Mouse (Mus musculus) hindbrain, postnatal 0 days (tissue): ENCODE data around the gene Rpl12. TPM values are rescaled to one million over a fixed set of nuclear protein-coding genes. Genes with fewer than 3 reads are reported as not detected.

Experiments used
- ATAC-seq: fragments of 200-750 bp; cut with Nextera tagmentation; 2 replicates; pipeline ENCODE4 v1.8.0; 2017; ENCODE audit warnings: mild to moderate bottlenecking, moderate TSS enrichment, moderate library complexity
- DNase-seq: peaks from one replicate; pipeline ENCODE4 v3.0.0-alpha.2; 2015; ENCODE audit warnings: low spot score
- H3K27ac ChIP-seq: fragments of 300-500 bp; sonication (generic); 2 replicates; pipeline ENCODE4 v1.5.1; 2014; ENCODE audit warnings: mild to moderate bottlenecking
- H3K27me3 ChIP-seq: fragments of 300-500 bp; sonication (generic); 2 replicates; pipeline ENCODE4 v1.6.1; 2014; ENCODE audit warnings: low read length, mixed read lengths; ENCODE audit not compliant: insufficient read depth
- H3K36me3 ChIP-seq: fragments of 300-500 bp; sonication (generic); 2 replicates; pipeline ENCODE4 v1.6.1; 2014; ENCODE audit warnings: low read length, mixed read lengths; ENCODE audit not compliant: insufficient read depth
- H3K4me1 ChIP-seq: fragments of 300-500 bp; sonication (generic); 2 replicates; pipeline ENCODE4 v1.6.1; 2014; ENCODE audit warnings: antibody characterized with exemption, low read length, mixed read lengths; ENCODE audit not compliant: insufficient read depth
- H3K4me2 ChIP-seq: fragments of 300-500 bp; sonication (generic); 2 replicates; pipeline ENCODE4 v1.6.1; 2014; ENCODE audit warnings: low read depth, mild to moderate bottlenecking, low read length, moderate library complexity, mixed read lengths
- H3K4me3 ChIP-seq: fragments of 300-500 bp; sonication (generic); 2 replicates; pipeline ENCODE4 v1.5.1; 2014; ENCODE audit warnings: low read length
- H3K9ac ChIP-seq: fragments of 300-500 bp; sonication (generic); replicated peaks from 2 replicates; pipeline ENCODE4 v1.6.1; 2014; ENCODE audit warnings: mild to moderate bottlenecking, low read length, moderate library complexity, mixed read lengths
- H3K9me3 ChIP-seq: fragments of 300-500 bp; sonication (generic); 2 replicates; pipeline ENCODE4 v1.6.1; 2016; ENCODE audit warnings: low read length, mixed read lengths
- CTCF ChIP-seq: IDR thresholded peaks from 2 replicates; pipeline ENCODE4 v1.5.1; 2016; ENCODE audit warnings: antibody characterized with exemption, control low read depth, low read depth
- WGBS: fragments of 180-500 bp; shearing (Covaris S2); extraction: QIAGEN DNeasy Blood & Tissue Kit; methylation state at CpG from one replicate; pipeline ENCODE4 v1.1.7; 2014; 5-methylcytosine and 5-hydroxymethylcytosine counted together
- polyA plus RNA-seq: library from polyadenylated mRNA; unstranded; fragments of >200 nt; fragmentation: Nextera tagmentation; extraction: Ambion mirVana; gene quantifications from 2 replicates; pipeline ENCODE4 v1.2.1, GENCODE M21; 2015
- total RNA-seq: library from RNA; depleted of rRNA; stranded (reverse); fragments of >200 nt; gene quantifications from 2 replicates; pipeline ENCODE4 v1.2.3, GENCODE M21; 2014

Rpl12 gene
- total and polyA plus RNA-seq, 2 experiments from 2014 or later, result 92.2 to 168 TPM

DNA sequence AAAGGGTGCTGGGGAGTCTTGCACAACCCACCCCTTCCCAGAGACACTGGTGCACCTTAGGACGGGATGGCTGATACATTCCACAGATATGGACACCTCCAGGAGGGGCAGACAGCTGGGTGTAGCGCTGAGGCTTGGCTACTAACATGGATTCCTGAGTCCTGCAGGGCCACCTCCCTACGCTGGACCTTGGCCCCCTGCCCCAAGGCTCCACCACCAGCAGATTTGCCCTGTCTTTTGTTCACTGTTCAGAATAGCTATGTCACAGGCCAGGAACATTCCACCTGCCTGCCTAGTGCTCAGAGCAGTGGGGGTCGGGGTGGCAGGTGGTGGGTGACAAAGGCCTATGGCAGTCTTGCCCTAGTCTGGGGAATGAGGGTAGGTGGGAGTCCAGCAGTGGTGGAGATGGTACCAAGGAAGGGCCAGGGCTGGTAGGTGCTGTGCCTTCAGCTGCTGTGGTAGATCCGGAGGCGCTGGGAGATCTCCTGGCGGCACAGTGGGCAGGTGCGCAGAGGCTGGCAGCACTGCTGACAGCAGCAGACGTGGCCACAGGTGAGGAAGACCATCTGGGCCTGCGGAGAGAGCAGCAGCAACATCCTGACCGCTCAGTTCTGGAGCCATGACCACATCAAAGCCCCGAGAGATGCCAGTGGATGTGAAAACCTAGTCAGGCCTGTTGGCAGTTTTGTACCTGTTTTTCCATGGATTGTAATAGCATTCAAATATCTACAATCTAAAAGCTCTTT is 34.9 kb upstream of the Rpl12 start:
- no peaks in the 10 kb centered on the region for H3K9me3 ChIP-seq
- H3K4me2 ChIP-seq, result no peak overlapping the region
- peaks cover 37% of the 10 kb centered on the region for H3K36me3 ChIP-seq
- WGBS, result 86% methylated on average over 12 of the region's 12 CpGs
- no peaks in the 10 kb centered on the region for H3K4me1 ChIP-seq
- H3K27me3 ChIP-seq, result no peaks in the 10 kb centered on the region
- H3K4me3 ChIP-seq, result no peak overlapping the region
- TF ChIP-seq CTCF, result no peak
- no peak for ATAC-seq
- no peak overlapping the region for H3K9ac ChIP-seq
- H3K27ac ChIP-seq, result peak overlapping the region; percentile 41; the same call in 1 of the 2 replicates
- no peak for DNase-seq

DNA sequence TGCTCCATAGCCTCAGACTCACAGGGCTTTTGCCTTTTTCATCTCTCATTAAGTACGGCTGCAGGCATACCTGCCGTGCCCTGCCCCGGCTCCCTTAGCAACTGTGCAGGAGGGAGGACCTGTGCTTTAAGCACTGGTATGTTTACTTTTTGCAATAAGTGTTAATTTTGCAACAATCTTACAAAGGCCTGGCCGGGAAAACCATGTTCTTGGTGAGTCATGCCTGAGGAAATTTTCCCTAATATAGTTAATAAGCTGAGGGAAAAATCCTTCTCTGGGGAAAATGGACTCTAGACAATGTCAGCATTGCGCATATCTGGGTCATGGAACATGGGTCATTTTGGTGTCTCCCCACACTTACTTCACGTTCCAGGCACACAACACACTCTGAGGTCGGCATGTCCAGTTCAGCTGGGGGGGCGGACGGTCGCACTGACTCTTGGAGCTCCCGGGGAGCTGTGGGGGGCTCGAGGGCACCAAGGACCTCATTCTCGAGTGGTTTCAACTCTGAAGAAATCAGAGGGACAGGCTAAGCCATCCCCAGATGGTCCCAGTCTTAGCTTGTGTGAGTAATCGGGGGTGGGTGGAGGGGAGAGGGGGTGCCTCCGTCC is 33.6 kb upstream of the Rpl12 start:
- no peak overlapping the region for H3K4me3 ChIP-seq
- H3K27ac ChIP-seq, result no peak overlapping the region
- ATAC-seq, result no peak
- 72% methylated on average over 15 of the region's 15 CpGs for WGBS
- no peak overlapping the region for H3K4me2 ChIP-seq
- no peaks in the 10 kb centered on the region for H3K4me1 ChIP-seq
- no peak overlapping the region for H3K9ac ChIP-seq
- no peaks in the 10 kb centered on the region for H3K9me3 ChIP-seq
- DNase-seq, result no peak
- peaks cover 32% of the 10 kb centered on the region for H3K36me3 ChIP-seq
- no peaks in the 10 kb centered on the region for H3K27me3 ChIP-seq
- no peak for TF ChIP-seq CTCF

DNA sequence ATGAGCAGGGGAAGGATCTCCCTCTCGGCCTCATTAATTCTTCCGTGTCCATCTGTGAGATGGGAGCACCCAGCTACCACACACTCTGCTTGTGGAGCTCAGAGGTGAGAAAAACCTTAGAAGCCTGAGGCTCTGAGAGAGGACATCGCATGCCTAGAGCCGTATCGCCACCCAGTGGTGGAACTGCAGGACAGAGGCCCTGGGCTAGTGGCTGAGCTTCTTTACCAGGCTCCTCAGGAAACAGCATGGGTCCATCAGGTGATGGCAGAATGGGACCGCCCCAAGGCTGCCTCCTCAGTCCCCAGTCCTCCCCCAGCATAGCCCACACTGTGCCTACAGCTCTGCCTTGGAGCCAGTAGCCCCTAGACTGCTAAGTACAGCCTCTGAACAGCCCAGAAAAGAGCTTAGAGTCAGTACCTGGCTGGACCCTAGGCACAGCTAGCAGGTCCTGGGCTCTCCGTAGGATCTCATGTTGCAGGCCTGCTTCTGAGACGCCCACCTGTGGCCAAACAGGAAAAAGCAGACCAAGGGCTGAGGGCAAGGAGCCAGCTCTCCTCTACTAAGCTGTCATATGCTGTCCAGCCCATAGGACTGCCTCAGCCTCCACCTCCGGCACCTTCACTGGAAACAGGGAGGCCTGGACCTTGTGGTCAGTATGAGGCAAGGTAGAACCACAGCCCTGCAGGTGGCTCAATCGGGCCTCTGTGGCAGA is 33.0 kb upstream of the Rpl12 start:
- H3K27me3 ChIP-seq, result no peaks in the 10 kb centered on the region
- peaks cover 31% of the 10 kb centered on the region for H3K36me3 ChIP-seq
- DNase-seq, result peak; percentile 79
- TF ChIP-seq CTCF, result peak; percentile 90
- no peak overlapping the region for H3K4me3 ChIP-seq
- ATAC-seq, result peak; percentile 78
- 31% methylated on average over 10 of the region's 10 CpGs for WGBS
- no peak overlapping the region for H3K4me2 ChIP-seq
- no peak overlapping the region for H3K27ac ChIP-seq
- no peaks in the 10 kb centered on the region for H3K4me1 ChIP-seq
- H3K9me3 ChIP-seq, result no peaks in the 10 kb centered on the region
- H3K9ac ChIP-seq, result no peak overlapping the region

DNA sequence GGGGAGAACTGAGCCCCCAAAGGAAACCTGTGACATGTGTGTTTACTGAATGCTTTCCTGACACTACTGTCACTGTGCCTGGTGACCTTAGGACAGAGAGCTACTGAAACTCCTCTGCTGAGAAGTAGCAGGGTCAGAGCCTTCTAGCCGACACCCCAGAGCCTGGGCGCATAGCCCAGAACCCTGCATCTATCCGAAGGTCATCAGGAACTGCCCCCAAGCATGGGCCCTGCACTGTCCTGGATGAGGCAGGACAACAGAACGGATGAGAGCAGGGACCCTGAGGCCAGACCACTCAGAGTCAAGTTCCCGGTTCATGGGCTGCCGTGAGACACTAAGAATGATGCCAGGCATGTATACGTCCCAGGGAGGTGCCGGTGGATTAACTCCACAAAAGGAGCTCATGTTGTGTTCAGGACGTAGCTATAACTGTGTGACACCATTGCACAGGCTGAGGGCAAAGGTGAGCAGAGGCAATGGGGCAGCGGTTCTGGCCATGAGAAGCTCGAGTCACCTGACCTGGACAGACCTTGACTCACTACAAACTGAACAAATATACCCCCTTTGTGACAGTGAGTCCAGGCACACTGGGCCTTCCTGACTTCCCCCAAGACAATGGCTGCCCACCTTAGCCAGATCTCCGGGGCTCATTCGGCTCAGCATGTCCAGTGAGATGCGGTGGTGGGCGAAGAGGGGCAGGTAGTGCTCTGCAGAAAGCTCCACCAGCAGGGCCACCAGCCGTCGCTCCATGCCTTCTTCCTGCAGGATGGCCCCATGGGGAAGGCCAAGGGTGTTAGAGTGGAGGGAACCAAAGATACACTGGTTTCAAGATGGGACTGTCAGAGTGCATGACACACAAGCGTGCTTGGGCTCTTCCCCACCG is 32.2 kb upstream of the Rpl12 start:
- Histone ChIP-seq H3K4me1 (no peaks in the 10 kb centered on the region), H3K9me3 (no peaks in the 10 kb centered on the region), H3K27ac (no peak overlapping the region), H3K4me3 (no peak overlapping the region), H3K4me2 (no peak overlapping the region), H3K9ac (no peak overlapping the region), H3K36me3 (peaks cover 26% of the 10 kb centered on the region), H3K27me3 (no peaks in the 10 kb centered on the region)
- ATAC-seq, result no peak
- WGBS, result 85% methylated on average over 19 of the region's 19 CpGs
- no peak for TF ChIP-seq CTCF
- no peak for DNase-seq

DNA sequence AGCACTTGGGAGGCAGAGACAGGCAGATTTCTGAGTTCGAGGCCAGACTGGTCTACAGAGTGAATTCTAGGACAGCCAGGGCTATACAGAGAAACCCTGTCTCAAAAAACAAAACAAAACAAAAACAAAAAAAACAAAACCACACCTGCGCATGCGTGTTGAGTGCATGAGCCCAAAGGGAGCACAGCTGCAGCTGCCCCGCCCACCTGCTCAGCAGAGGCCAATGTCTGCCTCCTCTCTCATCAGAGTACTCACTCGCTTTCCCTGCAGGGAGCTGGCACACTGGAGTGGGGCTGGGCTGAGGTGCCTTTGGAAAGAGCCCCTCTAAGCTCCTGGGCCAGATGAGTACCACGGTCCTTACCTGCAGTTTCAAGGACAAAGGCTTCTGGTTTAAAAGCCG is 29.6 kb upstream of the Rpl12 start:
- TF ChIP-seq CTCF, result no peak
- Histone ChIP-seq H3K4me3 (no peak overlapping the region), H3K9me3 (no peaks in the 10 kb centered on the region), H3K36me3 (peaks cover 32% of the 10 kb centered on the region), H3K9ac (no peak overlapping the region), H3K4me1 (no peaks in the 10 kb centered on the region), H3K27ac (no peak overlapping the region), H3K27me3 (no peaks in the 10 kb centered on the region), H3K4me2 (no peak overlapping the region)
- WGBS, result 75% methylated on average over 7 of the region's 7 CpGs
- DNase-seq (no peak), ATAC-seq (no peak)

DNA sequence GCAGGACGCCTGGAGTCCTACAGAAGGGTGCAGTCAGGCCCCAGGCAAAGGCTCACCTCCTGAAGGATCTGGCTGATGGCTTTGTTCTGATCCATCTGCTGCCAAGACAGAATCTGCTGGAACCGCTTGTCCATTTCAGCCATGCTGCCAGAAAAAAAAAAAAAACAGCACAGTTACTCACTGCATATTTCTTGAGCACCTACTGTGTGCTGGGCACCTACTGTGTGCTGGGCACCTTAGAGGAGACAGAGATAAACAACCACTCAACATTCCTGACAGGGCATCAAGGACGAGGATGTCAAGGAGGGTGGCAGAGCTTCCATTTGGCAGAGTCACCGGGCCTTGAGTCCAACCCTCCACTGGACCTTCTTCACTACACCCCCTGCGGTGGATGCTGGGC is 22.6 kb upstream of the Rpl12 start:
- Histone ChIP-seq H3K36me3 (peaks cover 37% of the 10 kb centered on the region), H3K9ac (no peak overlapping the region), H3K9me3 (no peaks in the 10 kb centered on the region), H3K4me1 (no peaks in the 10 kb centered on the region), H3K27ac (no peak overlapping the region), H3K4me2 (no peak overlapping the region), H3K4me3 (no peak overlapping the region), H3K27me3 (no peaks in the 10 kb centered on the region)
- no peak for TF ChIP-seq CTCF
- WGBS, result 92% methylated on average over 5 of the region's 5 CpGs
- DNase-seq, result no peak
- ATAC-seq, result no peak
